Mouse (Mus musculus): ENCODE measurements around the gene Sox15.
A peak's percentile ranks its signal among the peaks of the same experiment; 100 is the strongest.
"Not testable (repeated sequence)": the region's sequence is repeated elsewhere in the genome, so short reads cannot be mapped to it uniquely, and the experiment has no call there.

Sox15 gene

GRCm38 (mm10) chr11:69655264-69656064 is at the start of gene Sox15:
Sox15 (plus strand) TSS chr11:69655314.
- no peak for DNase-seq (ENCODE audit: low read depth)

- DNase-seq (ENCODE audit: low read depth) = peak; percentile 85
Measured at GRCm38 (mm10) chr11:69605726-69606490, 49.2 kb upstream of the Sox15 start, which contains the start of gene Atp1b2. Atp1b2 (minus strand) TSS chr11:69605942.

DNA sequence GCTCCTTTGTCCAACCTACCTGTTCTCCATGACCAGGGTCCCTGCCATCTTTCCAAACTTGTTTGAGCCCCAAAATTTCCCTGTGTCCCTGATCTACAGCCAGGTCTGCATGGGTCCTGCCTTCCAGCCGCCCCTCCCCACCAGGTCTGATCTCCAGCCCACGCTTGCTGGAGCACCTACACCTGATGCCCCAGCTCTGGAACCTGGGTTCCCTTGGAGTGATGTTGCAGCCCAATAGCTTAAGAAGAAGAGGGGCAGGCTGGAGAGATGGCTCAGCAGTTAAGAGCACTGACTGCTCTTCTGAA is 48.7 kb upstream of the Sox15 start:
- no peak for DNase-seq (ENCODE audit: low read depth)

DNA sequence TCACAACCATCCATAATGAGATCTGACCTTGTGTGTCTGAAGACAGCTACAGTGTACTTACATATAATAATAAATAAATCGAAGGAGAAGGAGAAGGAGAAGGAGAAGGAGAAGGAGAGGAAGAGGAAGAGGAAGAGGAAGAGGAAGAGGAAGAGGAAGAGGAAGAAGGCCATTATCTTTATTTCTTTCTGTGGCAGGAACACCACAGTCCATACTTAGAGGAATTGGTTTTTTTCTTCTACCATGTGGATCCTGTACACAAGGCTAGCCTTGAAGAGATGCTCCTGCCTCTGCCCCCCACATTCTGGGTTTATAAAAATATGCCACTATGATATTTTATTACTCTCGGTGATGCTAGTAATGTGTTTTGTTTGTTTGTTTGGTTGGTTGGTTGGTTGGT is 48.3 kb upstream of the Sox15 start:
- DNase-seq (ENCODE audit: low read depth) = no peak

DNA sequence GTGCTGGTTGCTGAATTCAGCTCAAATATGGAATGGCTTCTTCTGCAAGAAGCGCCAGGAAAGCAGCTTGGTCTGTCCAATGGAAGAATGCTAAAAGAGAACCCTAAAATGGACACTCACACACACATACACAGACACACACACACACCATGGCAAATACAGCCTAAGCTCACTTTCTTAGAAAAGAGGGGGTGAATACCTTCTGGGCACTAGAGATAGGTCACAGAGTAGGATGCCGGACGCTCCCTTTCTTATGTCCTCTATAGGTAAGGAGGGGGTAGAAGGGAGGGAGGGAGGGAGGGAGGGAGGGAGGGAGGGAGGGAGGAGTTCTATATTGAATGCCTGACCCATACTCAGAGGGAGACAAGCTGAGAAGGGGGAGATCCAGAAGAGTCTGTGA is 46.6 kb upstream of the Sox15 start:
- DNase-seq (ENCODE audit: low read depth) = no peak

GRCm38 (mm10) chr11:69609416-69609815 is 45.7 kb upstream of the Sox15 start:
- no peak for DNase-seq (ENCODE audit: low read depth)

GRCm38 (mm10) chr11:69610899-69611298 is 44.2 kb upstream of the Sox15 start:
- no peak for DNase-seq (ENCODE audit: low read depth)

GRCm38 (mm10) chr11:69613553-69614256 is 41.4 kb upstream of the Sox15 start:
- peak; percentile 48 for DNase-seq (ENCODE audit: low read depth)

DNA sequence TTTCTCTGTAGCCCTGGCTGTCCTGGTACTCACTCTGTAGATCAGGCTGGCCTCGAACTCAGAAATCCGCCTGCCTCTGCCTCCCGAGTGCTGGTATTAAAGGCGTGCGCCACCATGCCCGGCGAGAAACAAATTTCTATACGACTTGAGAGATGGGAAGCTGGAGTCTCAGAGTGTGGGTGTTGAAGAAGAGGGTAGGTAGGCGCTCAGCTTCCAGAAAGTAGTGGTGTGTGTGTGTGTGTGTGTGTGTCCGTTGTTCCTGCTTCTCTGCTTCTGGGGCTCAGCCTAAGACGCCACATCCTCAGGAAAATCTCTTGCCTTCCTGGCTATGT is 40.9 kb upstream of the Sox15 start:
- not testable (repeated sequence) for DNase-seq (ENCODE audit: low read depth)

GRCm38 (mm10) chr11:69616781-69617180 is 38.3 kb upstream of the Sox15 start:
- no peak for DNase-seq (ENCODE audit: low read depth)

GRCm38 (mm10) chr11:69617805-69618204 is 37.3 kb upstream of the Sox15 start, which contains the start of gene Shbg:
Shbg (minus strand) TSS chr11:69617905.
- no peak for DNase-seq (ENCODE audit: low read depth)

DNA sequence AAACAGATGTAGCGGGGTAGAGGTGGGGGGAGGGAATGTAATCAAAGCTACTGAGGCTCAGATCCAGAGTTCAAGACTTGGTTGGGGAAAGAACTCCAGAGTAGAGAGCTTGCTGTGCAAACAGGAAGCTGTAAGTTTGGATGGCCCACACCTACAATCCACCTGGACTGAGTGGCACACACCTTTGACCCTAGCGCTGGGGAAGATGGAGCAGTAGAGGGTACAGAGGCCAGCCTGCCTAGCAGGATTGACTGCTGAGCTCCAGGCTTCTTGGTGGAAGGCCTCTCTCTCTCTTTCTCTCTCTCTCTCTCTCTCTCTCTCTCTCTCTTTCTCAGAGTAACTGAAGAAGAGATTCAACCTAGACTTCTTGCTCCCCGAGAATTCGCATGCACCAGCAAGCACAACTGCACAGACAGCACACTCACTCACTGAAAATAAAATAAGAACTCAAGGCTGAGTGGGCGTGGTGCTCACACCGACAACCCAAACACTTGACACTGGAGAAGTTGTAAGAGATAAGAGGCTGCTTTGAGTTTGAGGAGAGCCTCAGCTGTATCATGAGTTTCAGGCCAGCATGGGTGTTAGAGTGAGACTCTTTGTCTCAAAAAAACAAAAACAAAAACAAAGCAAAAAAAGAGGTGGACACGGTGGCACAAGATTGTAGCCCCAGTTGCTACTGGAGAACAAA is 34.6 kb upstream of the Sox15 start:
- DNase-seq (ENCODE audit: low read depth) = no peak

DNA sequence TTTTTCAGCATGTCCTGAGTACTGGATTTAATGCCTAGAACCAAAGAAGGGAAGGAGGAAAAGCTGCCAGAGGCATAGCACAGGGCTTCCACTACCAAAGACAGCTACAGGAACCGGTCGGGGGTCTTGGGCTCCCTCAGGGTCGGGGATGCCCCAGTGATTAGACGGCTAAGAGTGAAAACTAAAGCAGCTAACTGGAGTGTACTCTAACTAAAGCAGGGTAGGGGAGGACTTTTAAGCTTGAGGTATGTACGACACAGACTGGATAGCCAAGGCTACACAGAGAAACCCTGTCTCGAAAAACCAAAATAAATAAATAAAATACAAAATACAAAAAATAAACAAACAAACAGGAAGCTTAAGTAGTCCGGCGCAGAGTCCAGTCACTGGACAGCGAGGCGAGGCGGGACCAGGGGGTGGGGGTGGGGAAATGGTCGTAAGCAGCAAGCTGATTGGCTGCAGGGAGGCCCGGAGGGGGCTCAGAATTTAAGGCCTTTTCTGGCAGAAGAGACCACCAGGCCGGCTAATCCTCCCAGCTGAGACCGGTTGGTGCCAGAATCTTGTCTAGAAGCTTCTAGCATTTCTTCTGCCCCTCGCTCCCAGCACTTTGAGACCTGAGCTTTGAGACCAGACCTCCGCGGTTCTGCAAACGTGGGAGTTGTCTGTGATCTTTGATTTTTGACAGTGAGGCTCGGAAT is 33.4 kb upstream of the Sox15 start, which contains the start of gene Sat2:
Gene Sat2, plus strand, starts transcription at position 454 of the 698 bp plus-strand sequence.
- DNase-seq (ENCODE audit: low read depth) = no peak

- no peak for DNase-seq (ENCODE audit: low read depth)
Measured at GRCm38 (mm10) chr11:69622406-69622805, 32.7 kb upstream of the Sox15 start.

DNA sequence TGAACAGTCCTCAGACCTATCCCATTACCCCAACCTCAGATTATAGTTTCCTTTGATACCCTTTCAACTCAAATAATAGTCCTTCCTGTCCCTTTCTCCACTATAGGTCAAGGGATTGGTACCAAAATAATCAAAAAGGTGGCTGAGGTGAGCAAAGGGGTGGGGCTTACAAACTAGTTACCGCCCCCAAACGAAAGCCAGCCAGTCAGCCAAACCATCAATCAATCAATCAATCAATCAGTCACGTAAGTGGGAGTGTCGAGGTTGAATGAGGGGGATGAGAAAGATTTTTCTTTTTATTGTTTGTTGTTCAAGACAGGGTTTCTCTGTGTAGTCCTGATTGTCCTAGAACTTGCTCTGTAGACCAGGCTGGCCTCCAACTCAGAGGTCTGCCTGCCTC is 32.1 kb upstream of the Sox15 start:
- DNase-seq (ENCODE audit: low read depth) = no peak

DNA sequence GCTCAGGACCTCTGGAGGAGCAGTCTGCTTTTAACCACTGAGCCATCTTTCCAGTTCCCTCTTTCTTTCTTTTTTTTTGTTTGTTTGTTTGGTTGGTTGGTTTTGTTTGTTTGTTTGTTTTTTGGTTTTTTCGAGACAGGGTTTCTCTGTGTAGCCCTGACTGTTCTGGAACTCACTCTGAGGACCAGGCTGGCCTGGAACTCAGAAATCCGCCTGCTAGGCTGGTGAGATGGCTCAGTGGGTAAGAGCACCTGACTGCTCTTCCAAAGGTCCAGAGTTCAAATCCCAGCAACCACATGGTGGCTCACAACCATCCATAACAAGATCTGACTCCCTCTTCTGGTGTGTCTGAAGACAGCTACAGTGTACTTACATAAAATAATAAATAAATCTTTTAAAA is 30.8 kb upstream of the Sox15 start:
- DNase-seq (ENCODE audit: low read depth) = not testable (repeated sequence)

- DNase-seq (ENCODE audit: low read depth) = peak; percentile 87
Measured at GRCm38 (mm10) chr11:69628286-69628685, 26.8 kb upstream of the Sox15 start.

- DNase-seq (ENCODE audit: low read depth) = peak; percentile 69
Measured at GRCm38 (mm10) chr11:69629802-69630201, 25.3 kb upstream of the Sox15 start.

DNA sequence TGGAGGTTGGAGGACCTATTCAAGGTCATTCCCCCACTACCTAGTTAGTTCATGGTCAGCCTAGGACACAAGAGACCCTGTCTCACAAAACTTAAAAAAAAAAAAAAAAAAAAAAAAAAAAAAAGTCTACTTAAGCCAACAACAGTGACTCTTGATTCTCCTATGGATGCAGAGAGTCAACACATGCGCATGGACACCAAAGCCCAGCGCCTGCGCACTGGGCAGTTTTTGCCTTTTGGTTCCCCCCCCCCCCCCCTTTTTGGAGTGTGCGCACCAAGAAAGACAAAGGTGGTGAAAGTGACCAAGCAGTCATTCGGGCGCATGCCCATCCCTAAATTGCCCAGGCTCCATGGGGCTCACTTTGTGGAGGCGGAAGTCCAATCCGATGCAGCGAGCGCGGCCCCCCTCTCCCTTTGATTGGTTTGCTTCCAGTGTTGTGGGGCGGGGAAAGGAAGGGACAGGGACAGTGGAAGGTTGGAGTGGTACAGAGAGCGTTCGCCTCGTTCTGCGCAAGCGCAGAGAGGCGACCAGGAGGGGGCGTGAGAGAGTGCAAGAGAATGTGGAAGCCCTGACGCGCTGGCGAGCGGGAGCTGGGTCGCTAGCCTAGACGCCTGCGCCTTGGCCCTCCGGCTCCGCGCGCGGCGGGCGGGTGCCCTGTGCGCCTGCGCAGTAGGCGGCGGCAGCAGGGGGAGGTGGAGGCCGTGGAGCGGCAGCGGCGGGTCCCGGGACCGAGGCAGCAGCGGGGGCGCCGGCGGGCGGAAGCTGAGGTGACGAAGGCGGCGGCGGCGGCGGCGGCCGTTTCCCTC is 22.6 kb upstream of the Sox15 start, which contains the start of gene Fxr2:
Gene Fxr2, plus strand, starts transcription at position 707 of the 806 bp plus-strand sequence.
- peak; percentile 100 for DNase-seq (ENCODE audit: low read depth)

GRCm38 (mm10) chr11:69633128-69633866 is 21.8 kb upstream of the Sox15 start:
- DNase-seq (ENCODE audit: low read depth) = peak; percentile 51

All from 416B (cell line).